In genomic region chr1:75361750-75362149, GRCm38 (mm10) we compare ENCODE assay signal across 10 mouse cellular contexts. TPM values are rescaled to one million over a fixed set of nuclear protein-coding genes. Genes with fewer than 3 reads are reported as not detected.
DNase-seq lines count a peak whose midpoint lies in the region; ATAC-seq and TF ChIP-seq lines count a peak whose summit lies in the region.
"Had no signal": no experiment of that assay in that cellular context is flagged by ENCODE, and none has a peak within 500 bp of the region (broad histone marks: within the 10 kb centered on the region; RNA-seq: fewer than 3 reads in every experiment).

No protein-coding gene starts in this region.

- peaks cover 46% of the 10 kb centered on the region for H3K36me3 ChIP-seq in heart, embryonic 14.5 days (ENCODE audit: control insufficient read depth, insufficient read depth, low read length)
- H3K36me3 ChIP-seq in stomach, embryonic 15.5 days: no peaks in the 10 kb centered on the region; the same call in 1 of the 2 replicates
- H3K36me3 ChIP-seq: embryonic facial prominence, embryonic 13.5 days; neural tube, embryonic 13.5 days had no signal

- H3K27me3 ChIP-seq in heart, embryonic 14.5 days (ENCODE audit: control insufficient read depth, insufficient read depth, low read length): no peaks in the 10 kb centered on the region
- H3K27me3 ChIP-seq in stomach, embryonic 15.5 days (replicated peaks): peaks cover 9% of the 10 kb centered on the region

- H3K4me2 ChIP-seq in heart, embryonic 14.5 days (ENCODE audit: low read length): peak overlapping the region; percentile 80
- peak overlapping the region; percentile 16; the same call in 1 of the 2 replicates for H3K4me2 ChIP-seq in stomach, embryonic 15.5 days
- H3K4me2 ChIP-seq: embryonic facial prominence, embryonic 13.5 days; neural tube, embryonic 13.5 days had no signal

- WGBS in heart, embryonic 14.5 days: 13% methylated on average over 4 of the region's 4 CpGs
- WGBS in stomach, embryonic 15.5 days: 28% methylated on average over 4 of the region's 4 CpGs

- H3K4me3 ChIP-seq in gastrocnemius, adult 2 months: peak overlapping the region; percentile 89
- H3K4me3 ChIP-seq in heart, embryonic 14.5 days (ENCODE audit: control insufficient read depth in 1 of 2, insufficient read depth in 1 of 2, low read depth in 1 of 2, low read length in 2 of 2): peak overlapping the region; percentile 29 to 61
- H3K4me3 ChIP-seq in stomach, embryonic 15.5 days (replicated peaks): no peak overlapping the region
- H3K4me3 ChIP-seq: neural tube, embryonic 13.5 days had no signal

- no peak for TF ChIP-seq CTCF in gastrocnemius, adult 2 months (IDR thresholded peaks at IDR 0.05)

- peak overlapping the region; percentile 99 for H3K27ac ChIP-seq in gastrocnemius, adult 2 months
- peak overlapping the region; percentile 38 to 98 for H3K27ac ChIP-seq in heart, embryonic 14.5 days (replicated peaks in 1 of 2; ENCODE audit: control insufficient read depth in 1 of 2, insufficient read depth in 1 of 2, low read depth in 2 of 2, low read length in 2 of 2)
- no peak overlapping the region for H3K27ac ChIP-seq in stomach, embryonic 15.5 days
- H3K27ac ChIP-seq: embryonic facial prominence, embryonic 13.5 days; neural tube, embryonic 13.5 days had no signal

- H3K9ac ChIP-seq in heart, embryonic 14.5 days (ENCODE audit: low read length): peak overlapping the region; percentile 92
- no peak overlapping the region for H3K9ac ChIP-seq in stomach, embryonic 15.5 days
- H3K9ac ChIP-seq: embryonic facial prominence, embryonic 13.5 days; neural tube, embryonic 13.5 days had no signal

- DNase-seq in gastrocnemius, adult 2 months: peak; percentile 74
- no peak for DNase-seq in gastrocnemius, postnatal 10 days
- DNase-seq in lung, postnatal 25 days (ENCODE audit: low spot score): peak; percentile 24
- no peak for DNase-seq in lung, postnatal 14 days
- no peak for DNase-seq in left cerebral cortex, adult 11 months (ENCODE audit: low spot score)

- no peaks in the 10 kb centered on the region for H3K9me3 ChIP-seq in heart, embryonic 14.5 days (ENCODE audit: control insufficient read depth, low read length)
- no peaks in the 10 kb centered on the region for H3K9me3 ChIP-seq in stomach, embryonic 15.5 days
- H3K9me3 ChIP-seq: embryonic facial prominence, embryonic 13.5 days; neural tube, embryonic 13.5 days had no signal

- intact Hi-C loops in gastrocnemius, adult 2 months (cut with DNase I): no loop called here

- peak; percentile 16; the same call in 1 of the 2 replicates for ATAC-seq in heart, embryonic 14.5 days (ENCODE audit: insufficient number of reproducible peaks, insufficient read depth, low FRiP score, low read depth)
- ATAC-seq in stomach, embryonic 15.5 days (ENCODE audit: insufficient read depth, low FRiP score, low read depth): no peak
- ATAC-seq in cerebellum, adult (ENCODE audit: insufficient number of reproducible peaks, low FRiP score, low TSS enrichment): no peak

- H3K4me1 ChIP-seq in heart, embryonic 14.5 days (ENCODE audit: control insufficient read depth in 2 of 2, insufficient read depth in 2 of 2, low read length in 2 of 2): peaks cover 37 to 54% of the 10 kb centered on the region in 2 experiments
- H3K4me1 ChIP-seq in stomach, embryonic 15.5 days: peaks cover 18% of the 10 kb centered on the region

RNA-seq across cellular contexts. Expression of gene Des, which starts 1.6 kb away (rescaled TPM):
- 1,000 to 10,000 TPM; 2,035 to 2,198 TPM for total RNA-seq in gastrocnemius, adult 2 months (2021)
- 1,000 to 10,000 TPM; 1,482 to 1,503 TPM for total RNA-seq in gastrocnemius, postnatal 10 days (2021)
- polyA plus RNA-seq in heart, embryonic 14.5 days (2014; fragmentation: Nextera tagmentation; extraction: Ambion mirVana): 351 and 377 TPM in 2 replicates
- 92.1 and 93.2 TPM in 2 replicates for polyA plus RNA-seq in stomach, embryonic 15.5 days (2015; fragmentation: Nextera tagmentation; extraction: Ambion mirVana)

RNA-seq across cellular contexts. Expression of gene Speg, which starts 13.3 kb away (rescaled TPM):
- total RNA-seq in gastrocnemius, adult 2 months (2021): 100 to 1,000 TPM; 268 to 311 TPM
- total RNA-seq in gastrocnemius, postnatal 10 days (2021): 100 to 1,000 TPM; 196 to 209 TPM
- polyA plus RNA-seq in heart, embryonic 14.5 days (2014; fragmentation: Nextera tagmentation; extraction: Ambion mirVana): 52.4 and 53.4 TPM in 2 replicates
- polyA plus RNA-seq in stomach, embryonic 15.5 days (2015; fragmentation: Nextera tagmentation; extraction: Ambion mirVana): 45.2 and 49.1 TPM in 2 replicates

RNA-seq across cellular contexts. Expression of gene Dnpep, which starts 44.0 kb away (rescaled TPM):
- total RNA-seq in gastrocnemius, adult 2 months (2021): 10 to 100 TPM; 40.9 to 49.6 TPM
- 10 to 100 TPM; 51.0 to 53.8 TPM for total RNA-seq in gastrocnemius, postnatal 10 days (2021)
- 122 and 128 TPM in 2 replicates for polyA plus RNA-seq in heart, embryonic 14.5 days (2014; fragmentation: Nextera tagmentation; extraction: Ambion mirVana)
- polyA plus RNA-seq in stomach, embryonic 15.5 days (2015; fragmentation: Nextera tagmentation; extraction: Ambion mirVana): 123 and 137 TPM in 2 replicates

Comparison
In these comparisons a context has a peak if more than half of its experiments do, and no peak if none do; other contexts are left out.
1. DNase-seq: peak in gastrocnemius, adult 2 months (single experiment) and lung, postnatal 25 days (single experiment); none in gastrocnemius, postnatal 10 days (single experiment), lung, postnatal 14 days (single experiment) and left cerebral cortex, adult 11 months (single experiment).